Mouse (Mus musculus) embryonic facial prominence, embryonic 10.5 days (tissue): ENCODE measurements around the gene Rec114. TPM values are rescaled to one million over a fixed set of nuclear protein-coding genes. Genes with fewer than 3 reads are reported as not detected.

Experiments
- DNase-seq: peaks from one replicate; pipeline ENCODE4 v3.0.0-alpha.2; 2017; ENCODE audit warnings: low spot score
- H3K27ac ChIP-seq: fragments of 300-500 bp; sonication (generic); replicated peaks from 2 replicates; pipeline ENCODE4 v1.5.1; 2016; ENCODE audit warnings: mild to moderate bottlenecking
- H3K27me3 ChIP-seq: fragments of 300-500 bp; sonication (generic); replicated peaks from 2 replicates; pipeline ENCODE4 v1.6.1; 2016; ENCODE audit warnings: low read depth, mild to moderate bottlenecking; ENCODE audit not compliant: poor library complexity, severe bottlenecking
- H3K36me3 ChIP-seq: fragments of 300-500 bp; sonication (generic); replicated peaks from 2 replicates; pipeline ENCODE4 v1.6.1; 2016; ENCODE audit warnings: mild to moderate bottlenecking, moderate library complexity
- H3K4me1 ChIP-seq: fragments of 300-500 bp; sonication (generic); 2 replicates; pipeline ENCODE4 v1.6.1; 2016
- H3K4me3 ChIP-seq: fragments of 300-500 bp; sonication (generic); 2 replicates; pipeline ENCODE4 v1.5.1; 2016; ENCODE audit warnings: mild to moderate bottlenecking, moderate library complexity
- H3K9me3 ChIP-seq: fragments of 300-500 bp; sonication (generic); 2 replicates; pipeline ENCODE4 v1.6.1; 2016; ENCODE audit warnings: mild to moderate bottlenecking
- WGBS: fragments of 180-500 bp; shearing (Covaris S2); methylation state at CpG from one replicate; pipeline ENCODE4 v1.1.7; 2016; 5-methylcytosine and 5-hydroxymethylcytosine counted together
- polyA plus RNA-seq: library from polyadenylated mRNA; unstranded; fragments of >200 nt; fragmentation: Nextera tagmentation; extraction: Ambion mirVana; gene quantifications from 2 replicates; pipeline ENCODE4 v1.2.1, GENCODE M21; 2016

The Rec114 gene
- polyA plus RNA-seq, 1 experiment from 2014 or later = 1.9 TPM

- 0 out of 2 replicates have a peak, but pooled peaks cover 3% of the 10 kb centered on the region for H3K36me3 ChIP-seq
- WGBS = 76% methylated on average over 3 of the region's 3 CpGs
- no peak overlapping the region for H3K27ac ChIP-seq
- H3K27me3 ChIP-seq = no peaks in the 10 kb centered on the region
- H3K4me1 ChIP-seq = peaks cover 4% of the 10 kb centered on the region; the same call in 1 of the 2 replicates
- no peak overlapping the region for H3K4me3 ChIP-seq
- no peaks in the 10 kb centered on the region for H3K9me3 ChIP-seq
- DNase-seq = no peak
These were observed 128.5 kb downstream of the Rec114 start for GRCm38 (mm10) chr9:58615064-58615938.

GRCm38 (mm10) chr9:58613790-58614189 lies 130.0 kb downstream of the Rec114 start:
- 0 out of 2 replicates have a peak, but pooled peaks cover 3% of the 10 kb centered on the region for H3K36me3 ChIP-seq
- 90% methylated on average over 1 of the region's 1 CpGs for WGBS

More at GRCm38 (mm10) chr9:58613790-58614189, 130.0 kb downstream of the Rec114 start:
- no peaks in the 10 kb centered on the region for H3K9me3 ChIP-seq
- no peaks in the 10 kb centered on the region for H3K27me3 ChIP-seq
- peaks cover 3% of the 10 kb centered on the region; the same call in 1 of the 2 replicates for H3K4me1 ChIP-seq
- no peak for DNase-seq
- H3K4me3 ChIP-seq = no peak overlapping the region
- no peak overlapping the region for H3K27ac ChIP-seq

Other genes starting within 250 kb of the Rec114 start
- 47.8 and 49.7 TPM in 2 replicates for gene Cd276, start 188.5 kb downstream of the Rec114 start, polyA plus RNA-seq
- gene Nptn, start 161.7 kb downstream of the Rec114 start, polyA plus RNA-seq = 51.3 and 53.5 TPM in 2 replicates
- gene Hcn4, start 79.4 kb upstream of the Rec114 start, polyA plus RNA-seq = 0.20 and 0.25 TPM in 2 replicates